Mouse (Mus musculus) megakaryocyte, embryonic 14.5 days (primary cell): ENCODE measurements around the gene Clcn1.

ENCODE experiments used
- FLI1 ChIP-seq: IDR thresholded peaks from 2 replicates; pipeline ENCODE4 v1.6.1; 2012; ENCODE audit warnings: low read length, inconsistent platforms, mixed read lengths
- GATA1 ChIP-seq: IDR thresholded peaks from 3 replicates; pipeline ENCODE4 v1.6.1; 2012; ENCODE audit warnings: mixed read lengths, low read length, inconsistent platforms, borderline replicate concordance

DNA sequence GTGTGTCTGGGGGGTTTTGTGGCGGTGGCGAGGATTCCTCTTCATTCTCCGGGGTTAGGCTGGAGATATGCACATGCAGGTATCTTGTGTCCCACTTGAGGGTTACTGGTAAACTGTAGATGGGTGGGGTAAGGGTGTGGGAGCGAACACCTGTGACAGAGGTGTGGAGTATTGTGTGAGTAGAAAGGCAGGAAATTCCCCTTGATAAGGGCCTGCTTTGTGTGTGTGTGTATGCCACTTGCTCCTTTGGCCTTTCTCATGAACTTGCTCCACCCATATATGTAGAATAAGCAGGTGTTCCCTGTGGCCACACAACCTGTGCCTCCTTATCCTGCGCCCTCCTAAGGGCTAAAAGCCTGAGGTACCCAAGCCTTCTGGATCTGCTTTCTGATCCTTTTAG, 70.4 kb downstream of the Clcn1 start:
- TF ChIP-seq GATA1 (no peak), FLI1 (no peak)
